10 mouse cellular contexts compared by ENCODE assay signal in the genomic region with DNA sequence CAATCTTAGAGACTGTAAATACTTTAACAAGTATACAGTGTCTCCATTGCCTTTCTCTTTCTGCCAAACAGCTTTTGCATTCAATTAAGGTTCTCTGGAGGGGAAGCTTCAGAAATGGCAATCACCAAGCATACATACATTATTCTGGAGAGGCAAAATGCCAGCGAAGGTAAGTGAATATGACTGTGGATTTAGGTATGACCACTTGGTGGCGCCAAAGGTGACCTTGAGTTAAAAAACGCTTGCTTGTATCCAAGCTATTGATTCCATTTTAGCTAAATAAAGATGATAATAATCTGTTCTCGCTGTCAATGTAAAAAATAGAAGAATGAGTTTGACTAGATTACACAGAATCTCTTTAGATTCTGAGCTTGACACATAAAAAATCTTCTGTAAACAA.
DNase-seq lines count a peak whose midpoint lies in the region; ATAC-seq and TF ChIP-seq lines count a peak whose summit lies in the region.
"Had no signal": no experiment of that assay in that cellular context is flagged by ENCODE, and none has a peak within 500 bp of the region (broad histone marks: within the 10 kb centered on the region; RNA-seq: fewer than 3 reads in every experiment).

No protein-coding gene starts in this region.

- peak; percentile 27 for DNase-seq in heart, postnatal 4 days
- DNase-seq in heart, adult 9 months (ENCODE audit: low spot score in 2 of 2): no peak
- peak; percentile 60 for DNase-seq in MEL (ENCODE audit: low read depth, low spot score)
- DNase-seq in cerebellum, postnatal 10 days: peak; percentile 70 to 77
- peak; percentile 10 to 14 for DNase-seq in left cerebral cortex, postnatal 36 days (ENCODE audit: low spot score in 2 of 2)
- peak; percentile 14 for DNase-seq in right cerebral cortex, postnatal 25 days
- DNase-seq in heart, adult 11 months: no peak

- ATAC-seq in hindbrain, embryonic 12.5 days (ENCODE audit: low FRiP score): 0 out of 2 replicates have a peak, but pooled peaks have one; percentile 35

- no peak overlapping the region for H3K4me2 ChIP-seq in hindbrain, embryonic 12.5 days (replicated peaks)
- H3K4me2 ChIP-seq: limb, embryonic 15.5 days; stomach, embryonic 15.5 days had no signal

- 10% methylated on average over 4 of the region's 4 CpGs for WGBS in hindbrain, embryonic 12.5 days

- intact Hi-C loops in left cerebral cortex, postnatal 36 days (cut with DNase I): loop anchor here (5.0 kb wide), 1 partner anchor 1929 kb away; no protein-coding TSS in a partner anchor

- TF ChIP-seq POLR2A in MEL (IDR thresholded peaks at IDR 0.05; ENCODE audit: control insufficient read depth in 1 of 2, insufficient read depth in 1 of 2, low read depth in 1 of 2, low read length in 2 of 2, poor library complexity in 1 of 2): no peak

- no peaks in the 10 kb centered on the region for H3K4me1 ChIP-seq in MEL (ENCODE audit: control insufficient read depth in 1 of 2, insufficient read depth in 2 of 2, low read length in 2 of 2)
- H3K4me1 ChIP-seq in hindbrain, embryonic 12.5 days: peaks cover 3% of the 10 kb centered on the region; the same call in 1 of the 2 replicates
- H3K4me1 ChIP-seq: limb, embryonic 15.5 days; stomach, embryonic 15.5 days had no signal

- H3K9me3 ChIP-seq in MEL (replicated peaks; ENCODE audit: insufficient read depth, low read length): no peaks in the 10 kb centered on the region
- H3K9me3 ChIP-seq in hindbrain, embryonic 12.5 days (replicated peaks): no peaks in the 10 kb centered on the region
- H3K9me3 ChIP-seq: limb, embryonic 15.5 days; stomach, embryonic 15.5 days had no signal

- H3K4me3 ChIP-seq in MEL (ENCODE audit: control insufficient read depth in 1 of 2, insufficient read depth in 1 of 2, low read depth in 2 of 2, low read length in 2 of 2): no peak overlapping the region
- no peak overlapping the region for H3K4me3 ChIP-seq in hindbrain, embryonic 12.5 days
- H3K4me3 ChIP-seq: limb, embryonic 15.5 days; stomach, embryonic 15.5 days had no signal

- no peak for TF ChIP-seq EP300 in MEL (IDR thresholded peaks at IDR 0.05; ENCODE audit: low read depth in 1 of 2, low read length in 2 of 2)

- H3K9ac ChIP-seq in MEL (ENCODE audit: control insufficient read depth, low read depth, low read length, poor library complexity, severe bottlenecking): no peak overlapping the region
- no peak overlapping the region for H3K9ac ChIP-seq in hindbrain, embryonic 12.5 days
- H3K9ac ChIP-seq: limb, embryonic 15.5 days; stomach, embryonic 15.5 days had no signal

- peak; percentile 31 for TF ChIP-seq RAD21 in MEL (IDR thresholded peaks at IDR 0.05; ENCODE audit: low read depth, low read length)

- TF ChIP-seq CTCF in MEL (IDR thresholded peaks at IDR 0.05 in 2 of 3, conservative IDR thresholded peaks at IDR 0.05 in 1 of 3; ENCODE audit: control insufficient read depth in 1 of 3, insufficient read depth in 1 of 3, low read depth in 2 of 3, low read length in 3 of 3, poor library complexity in 1 of 3, severe bottlenecking in 1 of 3): peak; percentile 41 to 61 (median 55)

- H3K27ac ChIP-seq in MEL (ENCODE audit: control insufficient read depth, low read depth, low read length): no peak overlapping the region
- H3K27ac ChIP-seq in hindbrain, embryonic 12.5 days: no peak overlapping the region
- H3K27ac ChIP-seq: limb, embryonic 15.5 days; stomach, embryonic 15.5 days had no signal

- H3K79me2 ChIP-seq in MEL (ENCODE audit: control insufficient read depth, insufficient read depth, low read length, poor library complexity): no peaks in the 10 kb centered on the region

- H3K27me3 ChIP-seq in MEL (ENCODE audit: control insufficient read depth in 1 of 2, insufficient read depth in 2 of 2, low read length in 2 of 2): no peaks in the 10 kb centered on the region
- no peaks in the 10 kb centered on the region for H3K27me3 ChIP-seq in hindbrain, embryonic 12.5 days
- H3K27me3 ChIP-seq: limb, embryonic 15.5 days; stomach, embryonic 15.5 days had no signal

- no peaks in the 10 kb centered on the region for H3K36me3 ChIP-seq in MEL (ENCODE audit: control insufficient read depth in 1 of 2, insufficient read depth in 2 of 2, low read length in 2 of 2)
- H3K36me3 ChIP-seq in hindbrain, embryonic 12.5 days: no peaks in the 10 kb centered on the region
- H3K36me3 ChIP-seq: limb, embryonic 15.5 days; stomach, embryonic 15.5 days had no signal

TF ChIP-seq in MEL, 35 proteins besides CTCF, POLR2A, EP300 and RAD21:
- TF ChIP-seq MEF2A (IDR thresholded peaks at IDR 0.05; ENCODE audit: extremely low read depth, insufficient replicate concordance, low read depth, low read length, poor library complexity, severe bottlenecking): no peak
- no peak for TF ChIP-seq ZKSCAN1 (IDR thresholded peaks at IDR 0.05; ENCODE audit: low read depth, low read length)
- TF ChIP-seq SMC3 (IDR thresholded peaks at IDR 0.05; ENCODE audit: low read depth, low read length): peak; percentile 57
- no peak for TF ChIP-seq HCFC1 (IDR thresholded peaks at IDR 0.05; ENCODE audit: low read depth, low read length)
- no peak for TF ChIP-seq GATA1 (IDR thresholded peaks at IDR 0.05; ENCODE audit: low read depth, low read length)
TF ChIP-seq in MEL: peak in this region for 1.

Comparison
In these comparisons a context has a peak if more than half of its experiments do, and no peak if none do; other contexts are left out.
1. DNase-seq: peak in heart, postnatal 4 days (single experiment), MEL (single experiment), cerebellum, postnatal 10 days (2 of 2), left cerebral cortex, postnatal 36 days (2 of 2) and right cerebral cortex, postnatal 25 days (single experiment); none in heart, adult 9 months (0 of 2) and heart, adult 11 months (single experiment).